Mouse (Mus musculus) T-helper 2 cell (primary cell): ENCODE measurements around the gene Nop2.

Source experiments
- in situ Hi-C: fragments of 300-600 bp; cut with MboI, MseI; formaldehyde crosslinking; loops from one replicate; pipeline ENCODE4 v1.15.1; 2025; ENCODE audit warnings: high pct_unique_total_duplicates

Gene Nop2

GRCm38 (mm10) chr6:125107705-125108104 lies 24.0 kb upstream of the Nop2 start:
- in situ Hi-C loops = no loop called here

- in situ Hi-C loops = no loop called here
Observed at GRCm38 (mm10) chr6:125109371-125109770, 22.3 kb upstream of the Nop2 start.

DNA sequence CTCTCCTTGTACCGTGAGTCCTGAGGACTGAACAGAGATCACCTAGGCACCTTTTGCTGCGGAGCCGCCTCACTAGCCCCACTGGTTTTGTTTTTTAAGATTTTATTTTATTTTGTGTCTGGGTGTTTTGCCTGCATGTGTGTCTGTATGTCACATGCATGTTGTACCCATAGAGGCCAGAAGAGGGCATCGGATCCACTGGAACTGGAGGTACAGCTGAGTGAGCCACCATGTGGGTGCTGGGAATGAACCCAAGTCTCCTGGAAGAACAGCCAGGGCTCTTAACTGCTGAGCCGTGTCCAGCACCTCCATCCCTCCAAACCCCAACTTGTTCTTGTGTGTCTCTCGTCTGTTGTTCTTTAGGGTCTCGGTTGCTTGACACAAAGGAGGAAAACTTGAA lies 20.8 kb upstream of the Nop2 start:
- in situ Hi-C loops = no loop called here

- in situ Hi-C loops = no loop called here
Observed at GRCm38 (mm10) chr6:125112553-125112952, 19.2 kb upstream of the Nop2 start.

DNA sequence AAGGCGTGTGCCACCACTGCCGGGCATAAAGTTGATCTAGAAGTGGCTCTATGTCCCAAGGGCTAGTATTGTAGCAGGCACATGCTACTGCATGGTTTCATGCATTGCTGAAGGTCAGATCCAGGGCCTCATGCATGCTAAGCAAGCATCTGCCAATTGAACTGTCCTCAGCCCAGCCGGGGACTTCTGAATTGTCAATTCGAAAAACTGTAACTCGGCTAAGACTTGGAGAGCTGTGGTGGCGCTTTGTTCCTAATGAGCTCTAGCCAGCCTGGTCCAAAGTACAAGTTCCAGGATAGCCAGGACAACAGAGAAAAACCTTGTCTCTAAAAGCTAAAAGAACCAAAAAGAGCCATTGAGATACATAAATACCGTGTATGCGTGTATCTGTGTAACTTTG lies 12.3 kb upstream of the Nop2 start:
- in situ Hi-C loops = no loop called here

DNA sequence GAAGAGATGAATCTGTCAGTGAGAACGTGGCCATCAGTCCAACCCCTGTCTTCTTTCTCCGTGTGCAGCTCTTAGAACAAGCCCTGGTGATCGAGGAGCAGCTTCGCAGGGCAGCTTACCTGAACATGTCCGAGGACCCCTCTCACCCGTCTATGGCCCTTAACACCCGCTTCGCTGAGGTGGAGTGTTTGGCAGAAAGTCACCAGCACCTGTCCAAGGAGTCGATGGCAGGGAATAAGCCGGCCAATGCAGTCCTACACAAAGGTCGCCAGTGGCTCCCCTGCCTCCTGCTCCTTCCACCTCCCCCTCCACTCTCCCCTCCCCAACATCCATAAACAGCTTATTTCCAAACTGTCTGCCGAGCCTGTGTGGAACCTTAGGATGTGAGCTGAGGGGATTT lies 3.0 kb upstream of the Nop2 start:
- in situ Hi-C loops = no loop called here

GRCm38 (mm10) chr6:125129710-125130402 lies 1.9 kb upstream of the Nop2 start:
- in situ Hi-C loops = loop anchor here (5.0 kb wide), 1 partner anchor 102 kb away; the partner anchor contains the start of gene Tapbpl

DNA sequence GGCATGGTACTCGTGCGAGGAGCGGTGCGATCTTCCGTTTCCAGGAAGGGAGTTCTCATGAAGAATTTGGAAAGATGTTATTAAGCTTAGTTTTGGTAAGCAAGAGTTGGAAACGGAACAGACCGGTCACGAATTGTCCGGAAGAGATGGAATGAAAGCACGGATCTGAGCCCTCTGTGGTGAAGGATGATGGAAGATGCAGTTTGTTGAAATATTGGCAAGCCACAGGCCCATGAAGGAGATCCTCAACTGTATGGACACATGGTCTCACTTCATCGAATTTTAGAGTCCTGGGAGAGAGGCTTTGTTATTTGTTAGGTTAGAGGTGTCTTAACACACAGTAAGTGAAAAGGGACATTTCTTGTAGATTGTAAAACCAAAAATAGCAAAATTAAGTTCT lies 761 bp downstream of the Nop2 start:
- in situ Hi-C loops = loop anchor here (5.0 kb wide), 1 partner anchor 100 kb away; the partner anchor contains the start of gene Tapbpl

GRCm38 (mm10) chr6:125137002-125137671 lies 5.4 kb downstream of the Nop2 start:
- in situ Hi-C loops = loop anchor here (5.0 kb wide), 1 partner anchor 35 kb away; no protein-coding TSS in a partner anchor

GRCm38 (mm10) chr6:125139747-125140146 lies 8.0 kb downstream of the Nop2 start:
- in situ Hi-C loops = loop anchor here (5.0 kb wide), 1 partner anchor 37 kb away; no protein-coding TSS in a partner anchor

- in situ Hi-C loops = no loop called here
Observed at GRCm38 (mm10) chr6:125142436-125142835, 10.7 kb downstream of the Nop2 start.

- in situ Hi-C loops = no loop called here
Observed at GRCm38 (mm10) chr6:125143128-125143527, 11.4 kb downstream of the Nop2 start.

DNA sequence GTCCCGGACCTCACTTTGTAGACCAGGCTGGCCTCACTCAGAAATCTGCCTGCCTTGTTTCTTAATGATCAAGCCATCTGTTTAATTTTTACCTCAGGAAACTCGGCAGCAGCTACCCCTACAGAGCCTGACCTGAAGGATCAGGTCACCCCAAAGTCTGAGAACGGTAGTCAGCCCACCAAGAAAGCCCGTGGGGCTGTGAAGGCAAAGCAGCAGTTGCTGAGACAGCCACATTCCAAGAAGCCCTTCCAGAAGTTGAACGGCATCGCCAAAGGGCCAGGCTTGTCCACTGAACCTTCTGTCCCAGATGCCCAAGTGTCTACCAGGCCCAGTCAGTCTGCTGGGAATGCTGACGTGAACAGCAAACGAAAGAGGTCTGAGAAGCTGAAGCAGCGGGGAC lies 12.2 kb downstream of the Nop2 start:
- in situ Hi-C loops = no loop called here

GRCm38 (mm10) chr6:125145001-125145400 lies 13.3 kb downstream of the Nop2 start, which contains the start of gene Iffo1:
Iffo1 (plus strand) TSS chr6:125145241.
- in situ Hi-C loops = no loop called here

GRCm38 (mm10) chr6:125145479-125145951 lies 13.8 kb downstream of the Nop2 start:
- in situ Hi-C loops = no loop called here

DNA sequence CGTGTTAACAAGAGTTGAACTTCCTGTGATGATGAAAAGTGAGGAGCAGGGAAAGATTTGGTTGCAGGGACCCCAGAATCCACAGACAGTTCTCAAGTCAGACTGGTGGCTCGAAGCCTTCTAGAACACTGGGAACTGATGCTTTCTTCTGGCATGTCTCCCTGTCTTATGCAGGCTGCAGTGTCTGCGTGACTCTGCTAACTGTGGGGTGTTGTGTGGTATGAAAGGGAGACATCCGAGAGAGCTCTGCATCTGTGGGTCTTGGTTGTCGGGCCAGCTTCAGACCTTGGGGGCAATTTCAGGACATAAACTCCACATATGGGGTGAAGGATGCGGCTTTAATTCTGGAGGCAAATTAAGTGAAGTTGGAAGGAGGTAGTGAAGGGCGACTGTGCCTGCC lies 14.4 kb downstream of the Nop2 start:
- in situ Hi-C loops = no loop called here

DNA sequence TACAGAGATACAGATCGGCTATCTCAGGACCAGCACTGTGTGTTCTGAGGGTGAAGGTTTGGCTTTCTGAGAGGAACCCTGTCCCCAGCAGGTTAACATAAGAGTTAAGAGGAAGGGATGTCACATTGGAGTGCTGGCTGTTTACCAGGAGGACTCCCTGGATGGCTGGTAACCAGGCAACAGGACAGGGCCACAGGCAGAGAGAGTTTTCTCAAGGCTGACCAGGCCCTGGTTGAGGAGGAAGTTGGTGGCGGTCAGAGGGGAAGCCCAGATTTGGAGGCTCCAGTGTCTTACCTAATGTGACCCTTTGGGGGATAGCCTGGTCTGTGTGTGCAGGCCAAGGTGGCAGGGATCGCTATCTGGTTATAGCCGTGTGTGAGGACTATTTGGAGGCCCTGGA lies 15.1 kb downstream of the Nop2 start:
- in situ Hi-C loops = no loop called here

- in situ Hi-C loops = no loop called here
Observed at GRCm38 (mm10) chr6:125147329-125147728, 15.6 kb downstream of the Nop2 start.

- in situ Hi-C loops = no loop called here
Observed at GRCm38 (mm10) chr6:125148251-125148925, 16.7 kb downstream of the Nop2 start.

DNA sequence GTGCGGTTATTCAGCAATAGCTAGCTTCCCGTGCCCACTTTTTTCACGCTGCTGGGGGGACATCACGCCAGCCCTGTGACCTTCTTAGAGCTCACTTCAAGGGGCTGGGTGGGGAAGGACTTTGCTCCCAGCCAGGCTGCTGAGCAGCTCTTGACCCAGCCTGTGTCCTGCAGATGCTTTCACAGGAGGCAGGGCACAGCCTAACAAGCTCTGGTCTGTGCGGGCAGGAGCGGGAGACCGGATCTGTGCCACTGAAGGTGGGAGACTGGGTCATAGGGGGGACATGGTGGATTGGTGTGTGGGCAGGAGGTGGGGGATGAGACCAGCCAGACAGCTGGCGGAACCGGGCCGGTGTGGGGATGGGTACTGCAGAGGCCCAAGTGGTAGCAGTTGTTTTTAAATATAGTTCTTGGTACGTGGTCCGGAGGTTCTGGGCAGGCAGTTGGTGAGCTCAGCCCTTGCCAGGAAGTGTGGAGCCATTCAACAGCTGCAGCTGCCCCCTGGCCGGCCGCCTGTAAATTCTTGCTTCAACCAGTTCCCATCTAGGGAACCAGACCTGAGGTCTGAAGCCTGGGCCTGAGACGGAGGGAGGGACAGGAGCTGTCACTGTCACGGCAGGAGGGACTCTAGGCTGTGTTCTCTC lies 17.3 kb downstream of the Nop2 start:
- in situ Hi-C loops = no loop called here

- in situ Hi-C loops = no loop called here
Observed at GRCm38 (mm10) chr6:125149569-125149950, 17.9 kb downstream of the Nop2 start.
